Mouse (Mus musculus): ENCODE measurements at regions not wholly inside any gene's neighbourhood (a gene's known extent, or its start where the extent isn't known, plus 50 kb on each side); places are given as distances from the start of the nearest gene placed in this dataset.

DNA sequence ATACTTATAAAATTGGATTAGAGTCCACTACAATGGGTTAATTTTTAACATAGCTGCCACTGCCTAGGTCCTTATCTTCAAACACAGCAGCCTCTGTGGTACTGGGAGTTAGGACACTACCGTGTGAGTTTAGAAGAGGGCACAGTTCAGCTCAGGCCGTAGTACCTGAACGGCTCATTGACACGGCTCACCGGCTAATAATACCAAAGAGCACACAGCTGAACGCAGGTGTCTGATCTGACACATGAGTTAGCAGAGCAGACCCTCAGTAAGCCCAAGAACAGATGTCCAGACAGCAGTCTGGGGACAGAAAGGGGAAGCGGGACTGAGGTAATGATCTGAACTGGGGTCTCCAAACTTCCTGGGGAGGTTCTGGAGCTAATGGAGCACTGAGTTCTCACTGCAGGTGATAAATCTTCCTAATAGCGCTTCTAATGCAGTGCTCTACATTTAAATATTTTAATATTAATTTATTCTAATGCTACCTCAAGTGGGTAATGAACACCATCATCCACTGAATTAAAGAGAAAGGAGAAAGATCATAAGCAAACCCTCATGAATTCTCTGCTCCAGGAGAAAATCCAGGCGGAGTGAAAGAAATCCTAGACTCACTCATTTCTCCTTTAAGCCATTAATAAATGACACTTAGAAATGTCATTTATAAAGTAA lies 90.8 kb upstream of the Rapgef5 start:
- Histone ChIP-seq H3K4me3 (ENCODE audit: low read length) (no peak overlapping the region), H3K9me3 (ENCODE audit: low read length) (no peaks in the 10 kb centered on the region), H3K9ac (replicated peaks; ENCODE audit: low read length) (no peak overlapping the region), H3K36me3 (ENCODE audit: insufficient read depth, low read length) (no peaks in the 10 kb centered on the region), H3K27me3 (ENCODE audit: insufficient read depth, low read length) (no peaks in the 10 kb centered on the region), H3K4me1 (ENCODE audit: insufficient read depth, low read length) (no peaks in the 10 kb centered on the region), H3K4me2 (ENCODE audit: low read depth, low read length) (no peak overlapping the region), H3K27ac (no peak overlapping the region)
- DNase-seq (ENCODE audit: low spot score) (no peak), ATAC-seq (no peak)
- TF ChIP-seq CTCF (IDR thresholded peaks at IDR 0.05; ENCODE audit: low read depth) = no peak
- 66% methylated on average over 9 of the region's 9 CpGs for WGBS

DNA sequence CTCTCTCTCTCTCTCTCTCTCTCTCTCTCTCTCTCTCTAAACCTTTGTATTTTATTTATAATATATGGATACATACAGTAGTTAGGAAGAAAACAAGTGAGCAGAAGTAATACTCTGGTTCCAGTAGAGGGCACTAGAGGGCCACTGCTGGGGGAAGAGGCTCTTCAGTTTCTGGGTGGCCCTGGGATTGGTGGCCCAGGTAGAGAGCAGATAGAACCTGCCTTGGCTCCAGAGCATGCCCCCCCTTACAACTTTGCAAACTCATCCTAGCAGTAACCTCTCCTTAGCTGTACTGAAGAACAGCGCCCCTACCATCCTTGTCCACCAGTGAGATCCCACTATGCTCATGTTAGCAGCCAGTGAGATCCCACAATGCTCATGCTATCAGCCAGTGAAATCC lies 88.8 kb upstream of the Rapgef5 start:
- H3K27ac ChIP-seq = no peak overlapping the region
- peak; percentile 40; the same call in 1 of the 2 replicates for ATAC-seq
- H3K4me3 ChIP-seq (ENCODE audit: low read length) = no peak overlapping the region
- peak; percentile 75 for TF ChIP-seq CTCF (IDR thresholded peaks at IDR 0.05; ENCODE audit: low read depth)
- no peaks in the 10 kb centered on the region for H3K9me3 ChIP-seq (ENCODE audit: low read length)
- H3K9ac ChIP-seq (replicated peaks; ENCODE audit: low read length) = no peak overlapping the region
- WGBS = 33% methylated on average over 1 of the region's 1 CpGs
- no peaks in the 10 kb centered on the region for H3K4me1 ChIP-seq (ENCODE audit: insufficient read depth, low read length)
- no peak overlapping the region for H3K4me2 ChIP-seq (ENCODE audit: low read depth, low read length)
- H3K36me3 ChIP-seq (ENCODE audit: insufficient read depth, low read length) = no peaks in the 10 kb centered on the region
- H3K27me3 ChIP-seq (ENCODE audit: insufficient read depth, low read length) = no peaks in the 10 kb centered on the region
- DNase-seq (ENCODE audit: low spot score) = peak; percentile 73

GRCm38 (mm10) chr12:117430886-117431285 lies 85.4 kb upstream of the Rapgef5 start:
- 85% methylated on average over 4 of the region's 4 CpGs for WGBS
- Histone ChIP-seq H3K36me3 (ENCODE audit: insufficient read depth, low read length) (no peaks in the 10 kb centered on the region), H3K9ac (replicated peaks; ENCODE audit: low read length) (no peak overlapping the region), H3K27me3 (ENCODE audit: insufficient read depth, low read length) (no peaks in the 10 kb centered on the region), H3K27ac (no peak overlapping the region), H3K9me3 (ENCODE audit: low read length) (no peaks in the 10 kb centered on the region), H3K4me2 (ENCODE audit: low read depth, low read length) (no peak overlapping the region), H3K4me1 (ENCODE audit: insufficient read depth, low read length) (no peaks in the 10 kb centered on the region), H3K4me3 (ENCODE audit: low read length) (no peak overlapping the region)
- TF ChIP-seq CTCF (IDR thresholded peaks at IDR 0.05; ENCODE audit: low read depth) = no peak
- DNase-seq (ENCODE audit: low spot score) (no peak), ATAC-seq (no peak)

DNA sequence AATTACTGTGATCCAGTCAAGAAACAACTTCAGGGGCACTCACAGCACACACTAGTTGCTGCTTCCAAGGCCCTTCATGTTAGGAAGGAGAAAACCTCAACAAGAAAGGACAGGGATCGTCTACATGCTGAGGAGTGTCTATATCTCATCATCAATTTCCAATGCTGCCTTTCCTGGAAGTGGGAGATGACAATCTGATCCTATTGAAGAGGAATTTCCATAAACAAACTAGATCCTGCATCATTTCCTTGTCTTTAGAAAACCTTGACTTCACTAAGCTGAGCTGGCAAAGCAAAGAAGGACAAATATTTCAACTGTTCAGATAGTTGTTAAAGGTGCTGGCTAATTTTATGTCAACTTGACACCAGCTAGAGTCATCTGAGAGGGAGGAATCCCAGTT lies 83.5 kb upstream of the Rapgef5 start:
- TF ChIP-seq CTCF (IDR thresholded peaks at IDR 0.05; ENCODE audit: low read depth) = no peak
- no peak for ATAC-seq
- WGBS = 88% methylated on average over 1 of the region's 1 CpGs

GRCm38 (mm10) chr12:117437011-117437410 lies 79.3 kb upstream of the Rapgef5 start:
- no peak for ATAC-seq
- 78% methylated on average over 4 of the region's 4 CpGs for WGBS
- DNase-seq (ENCODE audit: low spot score) = no peak
- H3K4me2 ChIP-seq (ENCODE audit: low read depth, low read length) = no peak overlapping the region
- no peak overlapping the region for H3K27ac ChIP-seq
- no peak for TF ChIP-seq CTCF (IDR thresholded peaks at IDR 0.05; ENCODE audit: low read depth)
- H3K9ac ChIP-seq (replicated peaks; ENCODE audit: low read length) = no peak overlapping the region
- H3K27me3 ChIP-seq (ENCODE audit: insufficient read depth, low read length) = no peaks in the 10 kb centered on the region
- no peaks in the 10 kb centered on the region for H3K9me3 ChIP-seq (ENCODE audit: low read length)
- H3K4me1 ChIP-seq (ENCODE audit: insufficient read depth, low read length) = no peaks in the 10 kb centered on the region
- H3K4me3 ChIP-seq (ENCODE audit: low read length) = no peak overlapping the region
- H3K36me3 ChIP-seq (ENCODE audit: insufficient read depth, low read length) = no peaks in the 10 kb centered on the region

More for the DNA sequence above, 83.5 kb upstream of the Rapgef5 start:
- Histone ChIP-seq H3K9me3 (ENCODE audit: low read length) (no peaks in the 10 kb centered on the region), H3K4me2 (ENCODE audit: low read depth, low read length) (no peak overlapping the region), H3K4me1 (ENCODE audit: insufficient read depth, low read length) (no peaks in the 10 kb centered on the region), H3K4me3 (ENCODE audit: low read length) (no peak overlapping the region), H3K9ac (replicated peaks; ENCODE audit: low read length) (no peak overlapping the region), H3K36me3 (ENCODE audit: insufficient read depth, low read length) (no peaks in the 10 kb centered on the region), H3K27ac (no peak overlapping the region), H3K27me3 (ENCODE audit: insufficient read depth, low read length) (no peaks in the 10 kb centered on the region)
- no peak for DNase-seq (ENCODE audit: low spot score)

- H3K27ac ChIP-seq = no peak overlapping the region
- ATAC-seq (peak; percentile 51; the same call in 1 of the 2 replicates), DNase-seq (ENCODE audit: low spot score) (no peak)
- H3K9ac ChIP-seq (replicated peaks; ENCODE audit: low read length) = no peak overlapping the region
- no peaks in the 10 kb centered on the region for H3K27me3 ChIP-seq (ENCODE audit: insufficient read depth, low read length)
- H3K36me3 ChIP-seq (ENCODE audit: insufficient read depth, low read length) = no peaks in the 10 kb centered on the region
- TF ChIP-seq CTCF (IDR thresholded peaks at IDR 0.05; ENCODE audit: low read depth) = no peak
- H3K9me3 ChIP-seq (ENCODE audit: low read length) = no peaks in the 10 kb centered on the region
- H3K4me2 ChIP-seq (ENCODE audit: low read depth, low read length) = no peak overlapping the region
- no peaks in the 10 kb centered on the region for H3K4me1 ChIP-seq (ENCODE audit: insufficient read depth, low read length)
- WGBS = 56% methylated on average over 11 of the region's 11 CpGs
- H3K4me3 ChIP-seq (ENCODE audit: low read length) = no peak overlapping the region
These were observed 77.2 kb upstream of the Rapgef5 start for GRCm38 (mm10) chr12:117439015-117439605.
